Mouse (Mus musculus) embryonic facial prominence, embryonic 14.5 days (tissue): Measurements from ENCODE around the gene 5730455P16Rik. TPM values are rescaled to one million over a fixed set of nuclear protein-coding genes. Genes with fewer than 3 reads are reported as not detected.
"Not testable (repeated sequence)": the region's sequence is repeated elsewhere in the genome, so short reads cannot be mapped to it uniquely, and the experiment has no call there.

ENCODE experiments used
- ATAC-seq: fragments of 200-750 bp; cut with Nextera tagmentation; 2 replicates; pipeline ENCODE4 v1.8.0; 2017; ENCODE audit warnings: low read depth, moderate number of reproducible peaks, moderate TSS enrichment
- DNase-seq: peaks from one replicate; pipeline ENCODE4 v3.0.0-alpha.2; 2015; ENCODE audit warnings: low spot score
- H3K27ac ChIP-seq: fragments of 300-500 bp; sonication (generic); replicated peaks from 2 replicates; pipeline ENCODE4 v1.5.1; 2014; ENCODE audit warnings: low read depth, mild to moderate bottlenecking, low read length, moderate library complexity
- H3K27me3 ChIP-seq: fragments of 300-500 bp; sonication (generic); replicated peaks from 2 replicates; pipeline ENCODE4 v1.6.1; 2014; ENCODE audit warnings: low read length; ENCODE audit not compliant: control insufficient read depth, insufficient read depth
- H3K36me3 ChIP-seq: fragments of 300-500 bp; sonication (generic); 2 replicates; pipeline ENCODE4 v1.6.1; 2014; ENCODE audit warnings: low read length, mixed read lengths; ENCODE audit not compliant: control insufficient read depth, insufficient read depth
- H3K4me1 ChIP-seq: fragments of 300-500 bp; sonication (generic); 2 replicates; pipeline ENCODE4 v1.6.1; 2014; ENCODE audit warnings: antibody characterized with exemption, low read length; ENCODE audit not compliant: control insufficient read depth, insufficient read depth
- H3K4me2 ChIP-seq: fragments of 300-500 bp; sonication (generic); 2 replicates; pipeline ENCODE4 v1.6.1; 2014; ENCODE audit warnings: low read depth, mild to moderate bottlenecking, low read length, moderate library complexity, mixed read lengths
- H3K4me3 ChIP-seq: fragments of 300-500 bp; sonication (generic); 2 replicates; pipeline ENCODE4 v1.5.1; 2014; ENCODE audit warnings: low read depth, mild to moderate bottlenecking, low read length
- H3K9ac ChIP-seq: fragments of 300-500 bp; sonication (generic); 2 replicates; pipeline ENCODE4 v1.6.1; 2014; ENCODE audit warnings: low read depth, mild to moderate bottlenecking, low read length, moderate library complexity, mixed read lengths
- H3K9me3 ChIP-seq: fragments of 300-500 bp; sonication (generic); 2 replicates; pipeline ENCODE4 v1.6.1; 2016; ENCODE audit warnings: low read length; ENCODE audit not compliant: control insufficient read depth
- WGBS: fragments of 180-500 bp; shearing (Covaris S2); extraction: QIAGEN DNeasy Blood & Tissue Kit; methylation state at CpG from one replicate; pipeline ENCODE4 v1.1.7; 2014; 5-methylcytosine and 5-hydroxymethylcytosine counted together
- polyA plus RNA-seq: library from polyadenylated mRNA; unstranded; fragments of >200 nt; fragmentation: Nextera tagmentation; extraction: Ambion mirVana; gene quantifications from 2 replicates; pipeline ENCODE4 v1.2.1, GENCODE M21; 2014

5730455P16Rik gene
- polyA plus RNA-seq, 1 experiment from 2014 or later: 20.8 TPM

- Histone ChIP-seq H3K27me3 (no peaks in the 10 kb centered on the region), H3K36me3 (peaks cover 19% of the 10 kb centered on the region), H3K9ac (no peak overlapping the region), H3K4me3 (no peak overlapping the region), H3K27ac (no peak overlapping the region), H3K4me1 (no peaks in the 10 kb centered on the region), H3K9me3 (peaks cover 6% of the 10 kb centered on the region; the same call in 1 of the 2 replicates), H3K4me2 (no peak overlapping the region)
- 86% methylated on average over 5 of the region's 5 CpGs for WGBS
- DNase-seq (no peak), ATAC-seq (no peak)
These were observed 39.3 kb upstream of the 5730455P16Rik start for GRCm38 (mm10) chr11:80417085-80417484.

- no peak overlapping the region for H3K27ac ChIP-seq
- no peaks in the 10 kb centered on the region for H3K4me1 ChIP-seq
- H3K9ac ChIP-seq: no peak overlapping the region
- H3K4me2 ChIP-seq: no peak overlapping the region
- no peak overlapping the region for H3K4me3 ChIP-seq
- H3K27me3 ChIP-seq: no peaks in the 10 kb centered on the region
- no peaks in the 10 kb centered on the region for H3K9me3 ChIP-seq
- H3K36me3 ChIP-seq: peaks cover 56% of the 10 kb centered on the region
- WGBS: 89% methylated on average over 2 of the region's 2 CpGs
- DNase-seq: no peak
- no peak for ATAC-seq
These were observed 32.5 kb upstream of the 5730455P16Rik start for GRCm38 (mm10) chr11:80410377-80410776.

DNA sequence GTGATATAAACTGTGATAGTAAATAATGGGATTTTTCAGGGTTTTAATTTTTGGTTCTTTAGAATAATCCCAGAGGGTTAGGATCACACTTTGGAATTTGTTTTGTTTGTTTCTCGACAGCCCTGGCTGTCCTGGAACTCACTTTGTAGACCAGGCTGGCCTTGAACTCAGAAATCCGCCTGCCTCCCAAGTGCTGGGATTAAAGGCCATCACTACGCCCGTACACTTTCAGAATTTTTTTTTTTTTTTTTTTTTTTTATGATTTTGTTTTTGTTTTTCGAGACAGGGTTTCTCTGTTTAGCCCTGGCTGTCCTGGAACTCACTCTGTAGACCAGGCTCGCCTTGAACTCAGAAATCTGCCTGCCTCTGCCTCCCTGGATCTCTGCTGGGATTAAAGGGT lies 30.0 kb upstream of the 5730455P16Rik start:
- WGBS: 97% methylated on average over 6 of the region's 6 CpGs

DNA sequence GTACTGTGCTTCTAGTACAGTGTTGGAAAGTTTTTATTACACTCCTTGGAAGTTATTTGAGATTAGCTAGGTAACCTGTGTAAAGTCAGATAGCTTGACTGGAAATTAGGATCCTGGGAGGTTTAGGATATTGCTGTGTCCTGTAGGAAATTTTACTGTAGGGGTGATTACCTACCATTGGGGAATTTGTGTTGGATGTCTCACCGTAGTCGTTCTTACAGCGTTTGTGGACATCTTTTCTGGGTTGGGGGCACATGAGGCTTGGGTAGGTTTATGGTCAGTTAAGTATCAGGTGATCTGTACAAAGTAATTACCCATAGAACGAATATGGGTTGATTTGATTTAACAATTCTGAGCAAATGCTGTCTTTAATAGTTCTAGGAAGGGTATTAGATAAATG lies 18.8 kb upstream of the 5730455P16Rik start:
- H3K36me3 ChIP-seq: peaks cover 83% of the 10 kb centered on the region
- H3K27ac ChIP-seq: no peak overlapping the region
- ATAC-seq: no peak

More for the DNA sequence above, 30.0 kb upstream of the 5730455P16Rik start:
- H3K36me3 ChIP-seq: peaks cover 67% of the 10 kb centered on the region
- not testable (repeated sequence) for H3K4me2 ChIP-seq, ATAC-seq, H3K4me3 ChIP-seq, H3K9me3 ChIP-seq, DNase-seq, H3K27me3 ChIP-seq, H3K27ac ChIP-seq, H3K4me1 ChIP-seq, H3K9ac ChIP-seq

GRCm38 (mm10) chr11:80395930-80396329 lies 18.1 kb upstream of the 5730455P16Rik start:
- DNase-seq (no peak), ATAC-seq (no peak)
- H3K27me3 ChIP-seq: no peaks in the 10 kb centered on the region
- H3K27ac ChIP-seq: no peak overlapping the region
- no peak overlapping the region for H3K4me2 ChIP-seq
- WGBS: 94% methylated on average over 3 of the region's 3 CpGs
- H3K9me3 ChIP-seq: no peaks in the 10 kb centered on the region
- no peak overlapping the region for H3K4me3 ChIP-seq
- H3K4me1 ChIP-seq: no peaks in the 10 kb centered on the region
- H3K36me3 ChIP-seq: peaks cover 84% of the 10 kb centered on the region
- no peak overlapping the region for H3K9ac ChIP-seq

More for the DNA sequence above, 18.8 kb upstream of the 5730455P16Rik start:
- WGBS: 93% methylated on average over 4 of the region's 4 CpGs
- DNase-seq: no peak
- Histone ChIP-seq H3K4me2 (no peak overlapping the region), H3K4me3 (no peak overlapping the region), H3K27me3 (no peaks in the 10 kb centered on the region), H3K9me3 (no peaks in the 10 kb centered on the region), H3K4me1 (no peaks in the 10 kb centered on the region), H3K9ac (no peak overlapping the region)

DNA sequence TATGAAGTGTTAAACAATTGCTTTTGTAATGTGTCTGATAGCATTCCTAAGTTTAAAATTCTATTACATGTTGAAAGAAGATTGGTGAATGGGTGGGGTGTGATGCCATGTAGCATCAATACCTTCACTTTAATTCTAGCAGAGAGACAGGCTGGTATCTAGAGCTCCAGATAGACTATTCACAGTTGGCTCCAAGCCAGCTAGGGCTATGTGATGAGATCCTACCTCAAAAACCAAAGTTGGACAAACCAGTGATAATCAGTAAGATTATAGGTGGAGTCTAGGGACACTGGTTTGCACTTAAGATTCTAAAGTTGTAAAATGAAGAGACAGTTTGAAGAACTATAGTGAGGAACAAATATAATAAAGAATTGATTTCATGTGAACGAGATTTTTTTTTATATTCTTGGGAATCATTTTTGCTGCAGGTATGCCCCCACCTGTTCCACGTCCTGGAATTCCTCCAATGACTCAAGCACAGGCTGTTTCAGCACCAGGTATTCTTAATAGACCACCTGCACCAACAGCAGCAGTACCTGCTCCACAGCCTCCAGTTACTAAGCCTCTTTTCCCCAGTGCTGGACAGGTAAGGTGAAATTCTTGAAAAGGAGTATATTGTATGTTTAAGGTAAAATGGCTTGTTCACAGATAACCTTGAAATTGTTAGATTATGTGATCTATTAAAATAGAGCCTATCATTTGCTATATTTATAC lies 13.7 kb upstream of the 5730455P16Rik start:
- ATAC-seq (no peak), DNase-seq (no peak)
- Histone ChIP-seq H3K27me3 (no peaks in the 10 kb centered on the region), H3K9me3 (no peaks in the 10 kb centered on the region), H3K4me3 (no peak overlapping the region), H3K4me1 (peaks cover 4% of the 10 kb centered on the region; the same call in 1 of the 2 replicates), H3K27ac (no peak overlapping the region), H3K9ac (no peak overlapping the region), H3K36me3 (peaks cover 83% of the 10 kb centered on the region), H3K4me2 (no peak overlapping the region)
- 92% methylated on average over 2 of the region's 2 CpGs for WGBS

DNA sequence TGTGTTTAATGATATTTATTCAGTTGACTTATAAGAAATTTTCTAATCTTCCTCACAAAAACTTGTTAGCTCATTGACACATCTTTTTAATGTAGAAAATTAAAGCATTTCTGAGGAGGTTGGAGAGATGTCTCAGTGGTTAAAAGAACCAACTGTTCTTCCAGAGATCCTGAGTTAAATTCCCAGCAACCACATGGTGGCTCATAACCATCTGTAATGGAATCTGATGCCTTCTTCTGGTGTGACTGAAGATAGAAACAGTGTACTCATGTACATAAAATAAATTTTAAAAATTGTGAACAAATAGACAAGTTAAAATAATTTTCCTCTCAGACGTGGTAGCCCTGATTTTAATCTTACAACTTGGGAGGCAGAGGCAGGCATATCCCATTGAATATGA lies 12.1 kb upstream of the 5730455P16Rik start:
- peaks cover 83% of the 10 kb centered on the region for H3K36me3 ChIP-seq

DNA sequence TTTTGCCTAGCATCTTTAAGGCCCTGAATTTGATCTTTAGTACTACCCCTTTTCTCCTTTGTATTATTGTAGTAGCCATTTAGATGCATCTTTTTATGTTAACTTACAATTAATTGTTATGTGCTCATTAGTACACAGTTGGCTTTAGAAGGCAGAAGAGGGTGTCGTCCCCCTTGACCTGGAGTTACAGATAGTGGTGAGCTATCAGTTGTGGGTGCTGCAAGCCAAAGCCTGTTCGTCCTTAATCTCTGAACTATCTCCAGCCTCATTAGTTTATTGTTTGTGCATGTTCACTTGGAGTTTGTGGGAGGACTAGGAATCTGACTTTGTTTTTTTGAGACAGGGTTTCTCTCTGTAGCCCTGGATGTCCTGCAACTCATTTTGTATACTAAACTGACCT lies 9.0 kb upstream of the 5730455P16Rik start:
- Histone ChIP-seq H3K27ac (no peak overlapping the region), H3K36me3 (peaks cover 67% of the 10 kb centered on the region), H3K4me2 (peak overlapping the region; percentile 96), H3K9ac (no peak overlapping the region), H3K27me3 (no peaks in the 10 kb centered on the region), H3K4me3 (0 out of 2 replicates have a peak overlapping the region, but pooled peaks have one; percentile 98), H3K9me3 (no peaks in the 10 kb centered on the region), H3K4me1 (peaks cover 26% of the 10 kb centered on the region)
- ATAC-seq: no peak
- WGBS: 79% methylated on average over 2 of the region's 2 CpGs
- no peak for DNase-seq

More for the DNA sequence above, 12.1 kb upstream of the 5730455P16Rik start:
- Histone ChIP-seq H3K4me1 (peaks cover 20% of the 10 kb centered on the region), H3K9me3 (no peaks in the 10 kb centered on the region), H3K4me2 (no peak overlapping the region), H3K9ac (no peak overlapping the region), H3K27ac (no peak overlapping the region), H3K4me3 (no peak overlapping the region), H3K27me3 (no peaks in the 10 kb centered on the region)
- ATAC-seq (no peak), DNase-seq (no peak)
- WGBS: 67% methylated on average over 1 of the region's 1 CpGs

DNA sequence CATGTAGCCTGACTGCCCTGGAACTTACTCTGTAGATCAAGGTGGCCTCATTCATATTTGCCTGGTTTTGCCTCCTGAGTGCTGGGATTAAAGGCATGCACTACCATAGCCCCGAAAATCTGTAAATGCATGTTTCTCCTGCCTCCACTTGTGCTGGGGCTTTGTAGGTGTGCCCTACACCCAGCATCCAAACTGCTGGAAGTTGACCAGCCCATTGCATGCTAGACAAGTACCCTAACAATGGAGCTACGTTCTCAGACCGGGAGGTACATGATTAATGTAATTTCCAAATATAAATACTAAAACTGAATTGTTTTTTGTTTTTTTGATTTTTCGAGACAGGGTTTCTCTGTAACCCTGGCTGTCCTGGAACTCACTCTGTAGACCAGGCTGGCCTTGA lies 7.2 kb upstream of the 5730455P16Rik start:
- WGBS: 36% methylated on average over 4 of the region's 4 CpGs
- Histone ChIP-seq H3K4me1 (peaks cover 26% of the 10 kb centered on the region), H3K27me3 (no peaks in the 10 kb centered on the region)

More for the DNA sequence above, 7.2 kb upstream of the 5730455P16Rik start:
- H3K36me3 ChIP-seq: peaks cover 55% of the 10 kb centered on the region
- no peak for DNase-seq
- no peak for ATAC-seq
- H3K9ac ChIP-seq: peak overlapping the region; percentile 99
- no peak overlapping the region for H3K27ac ChIP-seq
- no peaks in the 10 kb centered on the region for H3K9me3 ChIP-seq
- H3K4me3 ChIP-seq: peak overlapping the region; percentile 98
- H3K4me2 ChIP-seq: peak overlapping the region; percentile 96
